Mouse (Mus musculus) ES-Bruce4 (cell line): ENCODE measurements around the gene Olfr646. TPM values are rescaled to one million over a fixed set of nuclear protein-coding genes. Genes with fewer than 3 reads are reported as not detected.

Experiments used
- H3K27ac ChIP-seq: 2 replicates; pipeline ENCODE4 v1.5.1; 2012; ENCODE audit warnings: low read length, inconsistent platforms; ENCODE audit not compliant: insufficient read depth
- H3K27me3 ChIP-seq: 2 replicates; pipeline ENCODE4 v1.6.1; 2012; ENCODE audit warnings: mild to moderate bottlenecking, low read length, inconsistent platforms; ENCODE audit not compliant: control insufficient read depth, poor library complexity, insufficient read depth, severe bottlenecking
- H3K36me3 ChIP-seq: 2 replicates; pipeline ENCODE4 v1.6.1; 2012; ENCODE audit warnings: inconsistent platforms, mild to moderate bottlenecking, low read length, moderate library complexity; ENCODE audit not compliant: control insufficient read depth, poor library complexity, insufficient read depth, severe bottlenecking
- H3K4me1 ChIP-seq: one replicate; pipeline ENCODE4 v1.8.1; 2011; ENCODE audit warnings: low read length; ENCODE audit not compliant: control insufficient read depth, insufficient read depth
- H3K4me3 ChIP-seq: 2 replicates; pipeline ENCODE4 v1.5.1; 2011; ENCODE audit warnings: low read depth, mild to moderate bottlenecking, low read length
- H3K9ac ChIP-seq: 2 replicates; pipeline ENCODE4 v1.6.1; 2012; ENCODE audit warnings: low read depth, mild to moderate bottlenecking, inconsistent platforms; ENCODE audit not compliant: poor library complexity, severe bottlenecking
- H3K9me3 ChIP-seq: replicated peaks from 2 replicates; pipeline ENCODE4 v1.6.1; 2012; ENCODE audit warnings: mild to moderate bottlenecking, low read length, inconsistent platforms; ENCODE audit not compliant: control insufficient read depth, poor library complexity, insufficient read depth, severe bottlenecking
- CTCF ChIP-seq: IDR thresholded peaks from one replicate; pipeline ENCODE4 v1.8.1; 2011; ENCODE audit warnings: low read depth, low read length
- EP300 ChIP-seq: IDR thresholded peaks from 2 replicates; pipeline ENCODE4 v1.6.1; 2011; ENCODE audit warnings: low read depth, low read length; ENCODE audit not compliant: insufficient read depth
- POLR2A ChIP-seq: IDR thresholded peaks from one replicate; pipeline ENCODE4 v1.8.1; 2011; ENCODE audit warnings: low read length; ENCODE audit not compliant: insufficient read depth
- polyA plus RNA-seq: library from polyadenylated mRNA; stranded (reverse); fragments of >200 nt; gene quantifications from 2 replicates; pipeline ENCODE4 v1.2.4, GENCODE M21; 2011; ENCODE audit warnings: low read depth; ENCODE audit not compliant: missing spikeins, insufficient read depth, insufficient read length

The Olfr646 gene
- polyA plus RNA-seq, 1 experiment, result not detected

DNA sequence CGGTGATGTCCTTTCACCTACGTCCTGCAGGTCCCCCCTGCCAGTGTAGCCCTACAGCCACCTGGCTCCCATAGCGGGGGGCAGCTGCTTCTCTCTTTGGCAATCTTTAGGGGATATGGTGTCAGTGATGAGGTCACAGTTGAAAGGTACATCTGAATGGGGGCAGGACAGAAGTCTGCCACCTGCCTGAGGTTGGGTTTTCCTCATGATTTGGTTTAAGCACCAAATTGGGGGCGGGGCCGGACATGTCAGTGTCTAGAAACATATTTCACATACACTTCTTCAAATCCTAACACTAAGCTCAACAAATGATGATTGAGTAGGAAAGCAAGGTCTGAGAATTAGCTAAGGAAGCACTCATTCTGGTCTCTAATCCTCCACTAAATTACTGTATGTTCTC, 25.1 kb downstream of the Olfr646 start, which contains the start of gene Ubqln5:
Gene Ubqln5 (minus strand): TSS at position 101 of the 400 bp plus-strand sequence.
- Histone ChIP-seq H3K4me3 (no peak within 1 kb of the TSS), H3K9ac (no peak within 1 kb of the TSS), H3K9me3 (no peaks in the 10 kb centered on the region), H3K4me1 (no peaks in the 10 kb centered on the region), H3K27ac (no peak within 1 kb of the TSS), H3K36me3 (no peaks in the 10 kb centered on the region), H3K27me3 (no peaks in the 10 kb centered on the region)
- TF ChIP-seq CTCF (no peak), EP300 (no peak), POLR2A (no peak)

GRCm38 (mm10) chr7:104137305-104137704, 32.6 kb downstream of the Olfr646 start, which contains the start of gene Olfr643:
TSS of gene Olfr643 (minus strand) at chr7:104137405.
- Histone ChIP-seq H3K27me3 (no peaks in the 10 kb centered on the region), H3K27ac (no peak within 1 kb of the TSS), H3K4me1 (no peaks in the 10 kb centered on the region), H3K9ac (no peak within 1 kb of the TSS), H3K36me3 (no peaks in the 10 kb centered on the region), H3K4me3 (no peak within 1 kb of the TSS), H3K9me3 (no peaks in the 10 kb centered on the region)
- TF ChIP-seq EP300 (no peak), POLR2A (no peak), CTCF (no peak)

DNA sequence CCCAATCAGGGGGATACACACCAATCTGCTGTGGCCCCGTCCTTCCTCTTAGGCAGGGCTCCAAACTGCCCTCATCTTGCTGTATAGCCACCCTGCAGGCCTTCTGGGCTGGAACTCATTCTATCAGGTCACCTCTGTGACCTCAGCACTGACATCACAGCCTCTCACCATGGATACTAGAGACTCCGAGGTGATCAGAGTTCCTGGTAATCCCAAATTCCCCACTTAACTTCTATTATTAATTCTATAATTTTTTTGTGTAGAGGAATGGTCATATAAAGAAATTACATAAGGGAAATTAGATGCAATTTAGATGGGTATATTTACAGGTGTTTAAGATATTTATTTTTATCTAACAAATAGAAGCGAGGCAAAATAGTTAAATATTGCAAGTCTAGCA, 38.5 kb downstream of the Olfr646 start, which contains the start of gene Ubqln3:
Gene Ubqln3 (minus strand): TSS at position 101 of the 400 bp plus-strand sequence.
- no peak for TF ChIP-seq CTCF
- TF ChIP-seq EP300, result no peak
- no peak for TF ChIP-seq POLR2A
- Histone ChIP-seq H3K4me1 (no peaks in the 10 kb centered on the region), H3K27me3 (no peaks in the 10 kb centered on the region), H3K9me3 (no peaks in the 10 kb centered on the region), H3K27ac (no peak within 1 kb of the TSS), H3K9ac (no peak within 1 kb of the TSS), H3K36me3 (no peaks in the 10 kb centered on the region), H3K4me3 (no peak within 1 kb of the TSS)

DNA sequence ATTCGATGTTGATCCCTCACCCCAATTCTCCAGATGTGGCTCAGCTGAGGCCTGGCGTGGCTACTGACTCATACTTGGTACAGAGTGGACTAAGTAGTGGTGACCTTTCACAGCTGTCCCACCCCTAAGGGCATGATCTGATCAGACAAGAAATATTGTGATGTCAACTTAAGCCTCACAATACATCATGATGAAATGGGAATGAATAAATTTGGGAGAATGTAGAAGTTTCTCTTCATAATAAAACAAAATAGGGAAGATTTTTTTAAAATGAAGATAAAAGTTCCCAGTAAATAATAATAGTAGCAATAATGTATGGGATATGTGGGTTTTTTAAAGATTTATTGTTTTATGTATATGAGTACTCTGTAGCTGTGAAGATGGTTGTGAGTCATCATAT, 45.8 kb downstream of the Olfr646 start, which contains the start of gene Ubqlnl:
Gene Ubqlnl (minus strand): TSS at position 101 of the 400 bp plus-strand sequence.
- H3K27me3 ChIP-seq, result no peaks in the 10 kb centered on the region
- H3K9ac ChIP-seq, result no peak within 1 kb of the TSS
- H3K27ac ChIP-seq, result no peak within 1 kb of the TSS
- H3K4me1 ChIP-seq, result no peaks in the 10 kb centered on the region
- TF ChIP-seq CTCF (no peak), EP300 (no peak), POLR2A (no peak)
- H3K9me3 ChIP-seq, result no peaks in the 10 kb centered on the region
- H3K36me3 ChIP-seq, result no peaks in the 10 kb centered on the region
- H3K4me3 ChIP-seq, result no peak within 1 kb of the TSS

Other genes starting within 250 kb of the Olfr646 start
- gene Olfr66, start 218.6 kb upstream of the Olfr646 start, polyA plus RNA-seq, result not detected in 2 replicates
- not detected in 2 replicates for gene Olfr64, start 210.4 kb upstream of the Olfr646 start, polyA plus RNA-seq
- not detected in 2 replicates for gene Olfr65, start 201.4 kb upstream of the Olfr646 start, polyA plus RNA-seq
- not detected in 2 replicates for gene Olfr631, start 176.0 kb upstream of the Olfr646 start, polyA plus RNA-seq
- not detected in 2 replicates for gene Olfr632, start 170.5 kb upstream of the Olfr646 start, polyA plus RNA-seq
- gene Olfr633, start 160.4 kb upstream of the Olfr646 start, polyA plus RNA-seq, result not detected in 2 replicates
- 0.08 and 0.13 TPM in 2 replicates for gene Olfr635, start 133.7 kb upstream of the Olfr646 start, polyA plus RNA-seq
- gene Olfr638, start 106.1 kb upstream of the Olfr646 start, polyA plus RNA-seq, result not detected in 2 replicates
- not detected in 2 replicates for gene Olfr639, start 87.6 kb upstream of the Olfr646 start, polyA plus RNA-seq
- gene Olfr640, start 79.3 kb upstream of the Olfr646 start, polyA plus RNA-seq, result not detected in 2 replicates
- gene Olfr641, start 69.4 kb upstream of the Olfr646 start, polyA plus RNA-seq, result not detected in 2 replicates
- 0.14 TPM in 1 of 2 replicates, not detected in the other for gene Olfr642, start 52.2 kb upstream of the Olfr646 start, polyA plus RNA-seq
- not detected in 2 replicates for gene 4930516K23Rik, start 43.4 kb upstream of the Olfr646 start, polyA plus RNA-seq
- not detected in 2 replicates for gene Olfr644, start 33.0 kb upstream of the Olfr646 start, polyA plus RNA-seq
- gene Olfr645, start 19.4 kb upstream of the Olfr646 start, polyA plus RNA-seq, result not detected in 2 replicates
- gene Ubqln5, start 25.0 kb downstream of the Olfr646 start, polyA plus RNA-seq, result not detected in 2 replicates
- gene Olfr643, start 32.5 kb downstream of the Olfr646 start, polyA plus RNA-seq, result not detected in 2 replicates
- gene Ubqln3, start 38.4 kb downstream of the Olfr646 start, polyA plus RNA-seq, result not detected in 2 replicates
- gene Ubqlnl, start 45.7 kb downstream of the Olfr646 start, polyA plus RNA-seq, result not detected in 2 replicates
- gene Olfm5, start 60.0 kb downstream of the Olfr646 start, polyA plus RNA-seq, result not detected in 2 replicates
- gene Olfr648, start 78.5 kb downstream of the Olfr646 start, polyA plus RNA-seq, result not detected in 2 replicates
- not detected in 2 replicates for gene Olfr649, start 91.1 kb downstream of the Olfr646 start, polyA plus RNA-seq
- 119 and 128 TPM in 2 replicates for gene Trim6, start 113.9 kb downstream of the Olfr646 start, polyA plus RNA-seq
- 10.6 and 11.6 TPM in 2 replicates for gene Trim34a, start 139.6 kb downstream of the Olfr646 start, polyA plus RNA-seq
- 1.2 and 2.5 TPM in 2 replicates for gene Trim5, start 183.2 kb downstream of the Olfr646 start, polyA plus RNA-seq
- gene Trim12a, start 210.6 kb downstream of the Olfr646 start, polyA plus RNA-seq, result 25.3 and 26.2 TPM in 2 replicates
- not detected in 2 replicates for gene Trim34b, start 224.6 kb downstream of the Olfr646 start, polyA plus RNA-seq
- 16.0 and 16.3 TPM in 2 replicates for gene Trim12c, start 248.5 kb downstream of the Olfr646 start, polyA plus RNA-seq